8 mouse cellular contexts compared by ENCODE assay signal in genomic region chr6:49074117-49074490, GRCm38 (mm10). TPM values are rescaled to one million over a fixed set of nuclear protein-coding genes. Genes with fewer than 3 reads are reported as not detected.
DNase-seq lines count a peak whose midpoint lies in the region; ATAC-seq lines count a peak whose summit lies in the region.

No protein-coding gene starts in this region.

- H3K27ac ChIP-seq in hindbrain, embryonic 14.5 days: peak overlapping the region; percentile 83

- WGBS in hindbrain, embryonic 14.5 days: under 1% methylated on average over 19 of the region's 19 CpGs

- no peaks in the 10 kb centered on the region for H3K27me3 ChIP-seq in hindbrain, embryonic 14.5 days (ENCODE audit: control insufficient read depth, insufficient read depth, low read length)

- no peaks in the 10 kb centered on the region for H3K9me3 ChIP-seq in hindbrain, embryonic 14.5 days (ENCODE audit: control insufficient read depth, low read length)

- DNase-seq in adrenal gland, postnatal 14 days: peak; percentile 29
- DNase-seq in adrenal gland, postnatal 10 days: no peak
- DNase-seq in thymus, postnatal 0 days (ENCODE audit: low spot score): peak; percentile 42
- DNase-seq in thymus, postnatal 25 days: no peak
- DNase-seq in hindbrain, embryonic 14.5 days (ENCODE audit: low spot score): no peak
- peak; percentile 7 for DNase-seq in lung, postnatal 14 days
- DNase-seq in urinary bladder, adult 18-20 months (ENCODE audit: low spot score in 2 of 2): no peak
- DNase-seq in spleen, adult 18-20 months: no peak

- peaks cover 17% of the 10 kb centered on the region for H3K4me1 ChIP-seq in hindbrain, embryonic 14.5 days (replicated peaks; ENCODE audit: control insufficient read depth, insufficient read depth, low read length)

- H3K9ac ChIP-seq in hindbrain, embryonic 14.5 days: peak overlapping the region; percentile 96

- peak; percentile 44 for ATAC-seq in hindbrain, embryonic 14.5 days (ENCODE audit: low FRiP score)

- H3K4me2 ChIP-seq in hindbrain, embryonic 14.5 days (replicated peaks): peak overlapping the region; percentile 80

- no peaks in the 10 kb centered on the region for H3K36me3 ChIP-seq in hindbrain, embryonic 14.5 days (replicated peaks; ENCODE audit: control insufficient read depth, insufficient read depth)

- peak overlapping the region; percentile 97 for H3K4me3 ChIP-seq in hindbrain, embryonic 14.5 days (replicated peaks; ENCODE audit: low read length)

RNA-seq across cellular contexts. Expression of gene Malsu1, which starts 0.5 kb away (rescaled TPM):
- total RNA-seq in adrenal gland, postnatal 14 days (2021): 42.7 and 45.8 TPM in 2 replicates
- total RNA-seq in adrenal gland, postnatal 10 days (2021): 10 to 100 TPM; 45.7 to 52.5 TPM
- polyA plus RNA-seq in thymus, postnatal 0 days (2015; fragmentation: Nextera tagmentation; extraction: Ambion mirVana): 115 and 119 TPM in 2 replicates
- 64.2 and 74.2 TPM in 2 replicates for polyA plus RNA-seq in hindbrain, embryonic 14.5 days (2014; fragmentation: Nextera tagmentation; extraction: Ambion mirVana)

RNA-seq across cellular contexts. Expression of gene Gpnmb, which starts 37.8 kb away (rescaled TPM):
- total RNA-seq in adrenal gland, postnatal 14 days (2021): 0.19 and 1.2 TPM in 2 replicates
- total RNA-seq in adrenal gland, postnatal 10 days (2021): under 1 TPM; 0.55 to 0.84 TPM
- 0.74 and 0.96 TPM in 2 replicates for polyA plus RNA-seq in thymus, postnatal 0 days (2015; fragmentation: Nextera tagmentation; extraction: Ambion mirVana)
- polyA plus RNA-seq in hindbrain, embryonic 14.5 days (2014; fragmentation: Nextera tagmentation; extraction: Ambion mirVana): 0.22 and 0.32 TPM in 2 replicates

Comparison
In these comparisons a context has a peak if more than half of its experiments do, and no peak if none do; other contexts are left out.
1. DNase-seq: peak in adrenal gland, postnatal 14 days (single experiment), thymus, postnatal 0 days (single experiment) and lung, postnatal 14 days (single experiment); none in adrenal gland, postnatal 10 days (single experiment), thymus, postnatal 25 days (single experiment), hindbrain, embryonic 14.5 days (single experiment), urinary bladder, adult 18-20 months (0 of 2) and spleen, adult 18-20 months (0 of 2).